Mouse (Mus musculus): ENCODE measurements around the gene Cdon. TPM values are rescaled to one million over a fixed set of nuclear protein-coding genes. Genes with fewer than 3 reads are reported as not detected.

Cdon gene
- polyA plus RNA-seq, 1 experiment, result 0.20 TPM

GRCm38 (mm10) chr9:35516711-35517110 lies 95.8 kb downstream of the Cdon start:
- TF ChIP-seq CTCF (IDR thresholded peaks at IDR 0.05; ENCODE audit: low read depth, low read length), result no peak
- TF ChIP-seq POLR2A (IDR thresholded peaks at IDR 0.05; ENCODE audit: borderline replicate concordance, low read depth, low read length), result no peak
- Histone ChIP-seq H3K4me3 (ENCODE audit: insufficient read depth, low read length) (no peak overlapping the region), H3K27ac (ENCODE audit: insufficient read depth, low read depth, low read length) (no peak overlapping the region), H3K4me1 (ENCODE audit: control insufficient read depth, insufficient read depth, low read length) (no peaks in the 10 kb centered on the region)

- no peak within 1 kb of the TSS for H3K27ac ChIP-seq (ENCODE audit: insufficient read depth, low read depth, low read length)
- TF ChIP-seq CTCF (IDR thresholded peaks at IDR 0.05; ENCODE audit: low read depth, low read length), result no peak
- no peak for TF ChIP-seq POLR2A (IDR thresholded peaks at IDR 0.05; ENCODE audit: borderline replicate concordance, low read depth, low read length)
- no peaks in the 10 kb centered on the region for H3K4me1 ChIP-seq (ENCODE audit: control insufficient read depth, insufficient read depth, low read length)
- no peak within 1 kb of the TSS for H3K4me3 ChIP-seq (ENCODE audit: insufficient read depth, low read length)
These were observed 97.2 kb downstream of the Cdon start, which contains the start of gene Gm1113 for GRCm38 (mm10) chr9:35518169-35518568. Gene Gm1113, minus strand, starts transcription at chr9:35518269.

DNA sequence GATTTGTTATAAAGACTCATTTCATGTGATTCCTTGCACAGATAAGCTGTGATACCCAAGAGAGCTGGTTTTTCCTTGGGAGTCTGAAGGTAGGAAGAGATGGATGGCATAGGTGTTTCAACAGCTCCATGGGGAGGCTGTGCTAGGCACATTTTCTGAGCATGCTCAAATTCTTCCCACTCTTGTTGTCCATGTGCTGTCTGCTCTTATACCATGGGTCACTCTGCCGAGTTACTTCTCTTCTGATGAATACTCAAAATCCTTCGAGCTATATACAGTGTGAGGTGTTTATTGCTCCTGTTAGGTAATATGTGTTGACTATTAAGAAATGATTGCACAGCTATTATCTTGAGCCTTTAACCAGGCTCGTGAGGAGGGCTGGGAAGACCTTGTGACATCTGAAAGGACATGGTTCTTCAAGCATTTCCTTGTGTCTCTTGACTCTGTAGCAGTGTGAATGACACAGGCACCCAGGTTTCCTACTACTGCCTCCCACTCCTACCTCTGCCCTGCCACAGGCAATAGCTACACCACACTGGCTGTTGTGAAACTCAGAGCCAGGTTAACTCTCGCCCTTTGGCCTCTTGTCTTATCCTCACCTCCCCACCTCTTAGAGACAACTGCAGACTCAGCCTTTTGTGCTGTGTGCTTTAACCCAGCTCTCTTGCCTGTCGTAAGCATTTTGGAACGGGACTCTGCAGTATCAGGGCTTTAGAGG lies 99.9 kb downstream of the Cdon start:
- Histone ChIP-seq H3K27ac (ENCODE audit: insufficient read depth, low read depth, low read length) (no peak overlapping the region), H3K4me3 (ENCODE audit: insufficient read depth, low read length) (no peak overlapping the region), H3K4me1 (ENCODE audit: control insufficient read depth, insufficient read depth, low read length) (no peaks in the 10 kb centered on the region)
- TF ChIP-seq POLR2A (IDR thresholded peaks at IDR 0.05; ENCODE audit: borderline replicate concordance, low read depth, low read length) (no peak), CTCF (IDR thresholded peaks at IDR 0.05; ENCODE audit: low read depth, low read length) (no peak)

GRCm38 (mm10) chr9:35522241-35522640 lies 101.3 kb downstream of the Cdon start:
- TF ChIP-seq CTCF (IDR thresholded peaks at IDR 0.05; ENCODE audit: low read depth, low read length) (no peak), POLR2A (IDR thresholded peaks at IDR 0.05; ENCODE audit: borderline replicate concordance, low read depth, low read length) (no peak)
- Histone ChIP-seq H3K4me1 (ENCODE audit: control insufficient read depth, insufficient read depth, low read length) (no peaks in the 10 kb centered on the region), H3K27ac (ENCODE audit: insufficient read depth, low read depth, low read length) (no peak overlapping the region), H3K4me3 (ENCODE audit: insufficient read depth, low read length) (no peak overlapping the region)

DNA sequence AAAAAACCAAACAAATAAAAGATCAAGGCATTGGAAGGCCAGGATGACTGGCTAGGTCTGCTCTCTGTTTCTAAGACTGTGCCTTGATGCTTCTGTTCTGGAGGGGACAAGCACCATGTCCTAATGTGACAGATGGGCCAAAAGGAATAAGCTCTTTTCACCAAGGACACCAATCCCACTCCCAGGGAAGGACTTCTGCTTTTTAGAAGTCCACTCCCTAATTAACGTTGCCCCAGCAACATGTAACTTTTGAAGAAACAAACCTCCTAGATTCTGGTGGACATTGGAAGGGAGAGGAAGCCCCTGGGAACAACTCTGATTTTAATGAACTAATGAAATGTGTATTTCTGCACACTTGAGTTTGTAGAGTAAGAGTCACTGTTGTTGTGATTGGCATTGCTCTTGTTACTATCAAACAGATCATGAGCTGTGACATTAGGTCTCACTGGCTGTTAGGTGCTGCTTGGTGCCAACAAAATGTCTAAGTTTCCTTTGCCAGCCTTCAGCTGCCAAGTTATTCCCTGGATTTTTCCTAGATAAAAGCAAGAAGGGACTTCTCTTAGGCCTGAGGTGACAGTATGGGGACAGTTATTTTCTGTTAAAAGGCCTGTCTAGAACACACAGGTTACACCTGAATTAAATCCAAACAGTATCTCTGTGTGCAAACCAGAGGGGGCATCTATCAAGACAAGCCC lies 102.0 kb downstream of the Cdon start:
- H3K4me3 ChIP-seq (ENCODE audit: insufficient read depth, low read length), result no peak overlapping the region
- H3K27ac ChIP-seq (ENCODE audit: insufficient read depth, low read depth, low read length), result no peak overlapping the region
- TF ChIP-seq CTCF (IDR thresholded peaks at IDR 0.05; ENCODE audit: low read depth, low read length) (no peak), POLR2A (IDR thresholded peaks at IDR 0.05; ENCODE audit: borderline replicate concordance, low read depth, low read length) (no peak)
- H3K4me1 ChIP-seq (ENCODE audit: control insufficient read depth, insufficient read depth, low read length), result no peaks in the 10 kb centered on the region

GRCm38 (mm10) chr9:35523541-35523940 lies 102.6 kb downstream of the Cdon start:
- H3K27ac ChIP-seq (ENCODE audit: insufficient read depth, low read depth, low read length), result no peak overlapping the region
- TF ChIP-seq POLR2A (IDR thresholded peaks at IDR 0.05; ENCODE audit: borderline replicate concordance, low read depth, low read length) (no peak), CTCF (IDR thresholded peaks at IDR 0.05; ENCODE audit: low read depth, low read length) (no peak)
- H3K4me1 ChIP-seq (ENCODE audit: control insufficient read depth, insufficient read depth, low read length), result no peaks in the 10 kb centered on the region
- H3K4me3 ChIP-seq (ENCODE audit: insufficient read depth, low read length), result no peak overlapping the region

DNA sequence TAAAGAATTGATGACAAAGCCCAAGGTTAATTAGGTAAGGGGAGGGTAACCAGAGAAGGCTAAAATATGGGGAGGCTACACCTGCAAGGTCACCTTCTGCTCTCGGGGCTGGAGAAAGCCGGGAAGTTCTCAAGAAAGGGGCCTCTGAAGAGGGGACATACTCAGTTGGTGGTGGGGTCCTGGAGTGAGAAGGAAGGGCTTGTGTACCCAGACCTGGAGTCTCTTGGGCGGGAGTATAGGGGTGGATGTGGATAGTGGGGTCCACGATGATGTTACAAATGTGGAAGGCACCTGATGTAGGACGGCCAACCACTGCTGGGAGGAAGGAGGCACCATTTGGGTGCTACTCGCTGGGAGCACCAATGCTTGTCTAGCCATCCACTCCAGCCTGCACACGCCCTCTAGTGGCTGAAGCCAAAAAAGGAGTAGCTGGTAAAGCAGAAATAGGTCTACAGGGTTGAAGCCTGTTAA lies 103.0 kb downstream of the Cdon start:
- Histone ChIP-seq H3K27ac (ENCODE audit: insufficient read depth, low read depth, low read length) (no peak overlapping the region), H3K4me1 (ENCODE audit: control insufficient read depth, insufficient read depth, low read length) (no peaks in the 10 kb centered on the region), H3K4me3 (ENCODE audit: insufficient read depth, low read length) (no peak overlapping the region)
- peak; percentile 60 for TF ChIP-seq CTCF (IDR thresholded peaks at IDR 0.05; ENCODE audit: low read depth, low read length)
- TF ChIP-seq POLR2A (IDR thresholded peaks at IDR 0.05; ENCODE audit: borderline replicate concordance, low read depth, low read length), result no peak

- no peaks in the 10 kb centered on the region for H3K4me1 ChIP-seq (ENCODE audit: control insufficient read depth, insufficient read depth, low read length)
- no peak overlapping the region for H3K4me3 ChIP-seq (ENCODE audit: insufficient read depth, low read length)
- H3K27ac ChIP-seq (ENCODE audit: insufficient read depth, low read depth, low read length), result no peak overlapping the region
- TF ChIP-seq POLR2A (IDR thresholded peaks at IDR 0.05; ENCODE audit: borderline replicate concordance, low read depth, low read length), result no peak
- TF ChIP-seq CTCF (IDR thresholded peaks at IDR 0.05; ENCODE audit: low read depth, low read length), result no peak
These were observed 108.2 kb downstream of the Cdon start for GRCm38 (mm10) chr9:35529141-35529540.

GRCm38 (mm10) chr9:35529796-35530195 lies 108.9 kb downstream of the Cdon start:
- Histone ChIP-seq H3K4me1 (ENCODE audit: control insufficient read depth, insufficient read depth, low read length) (no peaks in the 10 kb centered on the region), H3K4me3 (ENCODE audit: insufficient read depth, low read length) (no peak overlapping the region), H3K27ac (ENCODE audit: insufficient read depth, low read depth, low read length) (no peak overlapping the region)
- no peak for TF ChIP-seq POLR2A (IDR thresholded peaks at IDR 0.05; ENCODE audit: borderline replicate concordance, low read depth, low read length)
- no peak for TF ChIP-seq CTCF (IDR thresholded peaks at IDR 0.05; ENCODE audit: low read depth, low read length)

DNA sequence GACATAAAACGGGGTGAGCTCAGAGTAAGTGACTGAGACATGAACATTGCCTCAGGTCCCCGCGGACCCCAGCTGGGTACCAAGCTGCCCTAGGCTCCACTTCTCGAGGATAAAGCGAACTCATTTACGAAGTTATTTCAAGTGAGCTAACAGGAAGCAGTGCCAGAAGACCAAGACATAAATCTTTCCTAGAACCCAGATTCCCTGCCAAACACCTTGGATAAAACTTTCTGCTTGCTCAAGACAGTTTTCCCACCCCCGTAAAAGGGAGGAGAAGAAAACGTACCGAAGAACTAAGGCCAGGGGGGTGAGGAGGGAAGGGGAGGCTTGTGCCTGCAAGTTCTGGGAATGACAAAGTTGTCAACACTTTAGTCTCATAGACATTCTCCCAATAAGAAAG lies 112.3 kb downstream of the Cdon start:
- Histone ChIP-seq H3K27ac (ENCODE audit: insufficient read depth, low read depth, low read length) (no peak overlapping the region), H3K4me3 (ENCODE audit: insufficient read depth, low read length) (no peak overlapping the region), H3K4me1 (ENCODE audit: control insufficient read depth, insufficient read depth, low read length) (no peaks in the 10 kb centered on the region)
- TF ChIP-seq CTCF (IDR thresholded peaks at IDR 0.05; ENCODE audit: low read depth, low read length), result no peak
- no peak for TF ChIP-seq POLR2A (IDR thresholded peaks at IDR 0.05; ENCODE audit: borderline replicate concordance, low read depth, low read length)

Data from bone marrow macrophage, adult 2 months (primary cell).